Mouse (Mus musculus) neural tube, embryonic 14.5 days (tissue): ENCODE data around the gene Cyren. TPM values are rescaled to one million over a fixed set of nuclear protein-coding genes. Genes with fewer than 3 reads are reported as not detected.

Source experiments
- ATAC-seq: fragments of 200-750 bp; cut with Nextera tagmentation; 2 replicates; pipeline ENCODE4 v1.8.0; 2017; ENCODE audit warnings: low read depth, mild to moderate bottlenecking, moderate TSS enrichment, moderate library complexity
- H3K27ac ChIP-seq: fragments of 300-500 bp; sonication (generic); 2 replicates; pipeline ENCODE4 v1.5.1; 2014; ENCODE audit warnings: low read depth, mild to moderate bottlenecking, control low read depth, low read length, moderate library complexity, mixed read lengths
- H3K27me3 ChIP-seq: fragments of 300-500 bp; sonication (generic); 2 replicates; pipeline ENCODE4 v1.6.1; 2014; ENCODE audit warnings: low read length; ENCODE audit not compliant: control insufficient read depth, insufficient read depth
- H3K36me3 ChIP-seq: fragments of 300-500 bp; sonication (generic); 2 replicates; pipeline ENCODE4 v1.6.1; 2014; ENCODE audit warnings: low read length, mixed read lengths; ENCODE audit not compliant: control insufficient read depth, insufficient read depth
- H3K4me1 ChIP-seq: fragments of 300-500 bp; sonication (generic); 2 replicates; pipeline ENCODE4 v1.6.1; 2014; ENCODE audit warnings: low read length; ENCODE audit not compliant: control insufficient read depth, insufficient read depth
- H3K4me2 ChIP-seq: fragments of 300-500 bp; sonication (generic); 2 replicates; pipeline ENCODE4 v1.6.1; 2014; ENCODE audit warnings: mild to moderate bottlenecking, low read depth, low read length, control low read depth
- H3K4me3 ChIP-seq: fragments of 300-500 bp; sonication (generic); 2 replicates; pipeline ENCODE4 v1.5.1; 2014; ENCODE audit warnings: low read depth, low read length, control low read depth, mixed read lengths
- H3K9ac ChIP-seq: fragments of 300-500 bp; sonication (generic); replicated peaks from 2 replicates; pipeline ENCODE4 v1.6.1; 2014; ENCODE audit warnings: low read depth, mild to moderate bottlenecking, control low read depth, low read length, mixed read lengths
- H3K9me3 ChIP-seq: fragments of 300-500 bp; sonication (generic); 2 replicates; pipeline ENCODE4 v1.6.1; 2016; ENCODE audit warnings: low read length; ENCODE audit not compliant: control insufficient read depth
- WGBS: fragments of 180-500 bp; shearing (Covaris S2); extraction: QIAGEN DNeasy Blood & Tissue Kit; methylation state at CpG from one replicate; pipeline ENCODE4 v1.1.7; 2014; 5-methylcytosine and 5-hydroxymethylcytosine counted together
- polyA plus RNA-seq: library from polyadenylated mRNA; unstranded; fragments of >200 nt; fragmentation: Nextera tagmentation; extraction: Ambion mirVana; gene quantifications from 2 replicates; pipeline ENCODE4 v1.2.1, GENCODE M21; 2014

Cyren gene
- polyA plus RNA-seq, 1 experiment from 2014 or later: 6.0 TPM

DNA sequence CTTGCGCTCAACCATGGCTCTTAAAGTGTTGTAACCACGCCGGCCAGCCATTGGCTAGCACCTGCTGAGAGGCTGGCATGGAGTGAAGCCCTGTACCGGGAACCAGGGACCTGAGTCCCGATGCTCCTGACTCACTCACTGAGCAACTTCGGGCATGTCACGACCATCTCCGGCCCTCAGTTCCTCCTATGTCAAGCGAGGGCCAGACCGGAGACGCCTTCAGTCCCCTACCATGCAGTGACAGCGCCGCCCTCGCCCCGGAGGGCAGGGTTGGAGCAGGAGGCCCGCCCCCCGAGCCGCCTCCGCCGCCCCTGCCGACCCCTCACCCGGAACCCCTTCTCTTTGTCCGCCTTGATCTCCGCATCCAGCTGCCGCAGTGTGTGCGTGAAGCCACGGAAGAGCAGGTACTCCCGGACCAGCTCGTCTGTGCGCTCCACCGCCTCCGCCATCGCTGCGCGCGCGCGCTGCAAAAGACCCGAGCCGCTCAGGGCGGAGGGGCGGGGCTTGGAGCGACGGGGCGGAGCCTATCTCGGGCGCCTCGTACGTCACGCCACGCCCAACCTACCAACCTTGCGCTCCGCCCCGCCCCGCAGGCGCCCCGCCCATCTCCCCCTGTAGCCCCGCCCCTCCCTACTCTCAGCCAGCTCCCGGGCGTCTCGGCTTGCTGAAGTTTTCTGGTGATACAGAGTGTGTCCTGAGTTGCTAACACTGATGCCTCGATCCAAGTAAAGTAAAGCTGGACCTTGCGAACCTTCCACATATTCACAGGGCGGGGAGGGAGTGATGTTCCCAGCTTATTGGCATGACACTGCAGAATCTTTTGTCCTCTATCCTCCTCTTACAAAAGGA is 32.7 kb upstream of the Cyren start, which contains the start of gene Wdr91:
Gene Wdr91, minus strand, starts transcription at position 506 of the 849 bp plus-strand sequence.
- Histone ChIP-seq H3K36me3 (peaks cover 5% of the 10 kb centered on the region), H3K4me3 (peak within 1 kb of the TSS; percentile 72), H3K9ac (peak within 1 kb of the TSS; percentile 70), H3K9me3 (no peaks in the 10 kb centered on the region), H3K27me3 (no peaks in the 10 kb centered on the region), H3K4me1 (peaks cover 8% of the 10 kb centered on the region), H3K27ac (peak within 1 kb of the TSS; percentile 86), H3K4me2 (peak within 1 kb of the TSS; percentile 75)
- peak; percentile 91 for ATAC-seq
- under 1% methylated on average over 57 of the region's 64 CpGs for WGBS

DNA sequence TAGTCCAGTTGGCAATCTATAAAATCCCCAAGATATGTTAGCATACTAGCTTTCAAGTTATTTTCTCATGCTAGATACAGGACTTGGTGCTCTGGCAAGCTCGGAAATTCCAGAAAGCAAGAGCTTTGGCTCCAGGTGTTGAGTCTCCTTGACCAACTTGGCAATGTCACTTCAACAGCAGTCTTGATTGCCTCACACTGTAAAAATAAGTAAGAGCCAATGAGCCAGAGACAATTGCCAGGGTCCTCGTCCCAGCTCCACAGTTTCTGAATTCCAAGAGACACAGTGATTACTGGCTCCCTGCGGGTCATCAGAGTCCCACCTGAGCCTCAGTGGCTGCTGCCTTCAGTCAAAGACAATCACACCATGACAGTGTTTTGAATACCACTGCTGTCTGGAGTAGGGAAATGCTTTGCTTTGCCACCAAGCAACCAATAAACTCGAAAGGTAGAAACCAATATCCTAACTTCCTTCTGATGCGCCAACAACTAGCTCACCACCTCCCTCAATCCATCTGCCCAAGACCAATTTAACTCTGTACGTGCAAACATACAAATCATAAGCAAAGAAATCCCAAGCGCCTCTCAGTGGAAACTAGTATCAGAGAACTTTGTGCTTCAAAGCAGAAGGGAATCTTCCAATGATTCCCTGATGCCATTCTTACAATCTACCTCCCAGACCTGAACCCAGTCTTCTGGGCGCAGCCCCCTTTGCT is 31.9 kb upstream of the Cyren start:
- Histone ChIP-seq H3K27me3 (no peaks in the 10 kb centered on the region), H3K4me3 (peak overlapping the region; percentile 72), H3K4me2 (peak overlapping the region; percentile 75), H3K36me3 (peaks cover 10% of the 10 kb centered on the region), H3K27ac (peak overlapping the region; percentile 86), H3K9me3 (no peaks in the 10 kb centered on the region), H3K4me1 (peaks cover 8% of the 10 kb centered on the region), H3K9ac (peak overlapping the region; percentile 70)
- no peak for ATAC-seq
- 42% methylated on average over 8 of the region's 8 CpGs for WGBS

DNA sequence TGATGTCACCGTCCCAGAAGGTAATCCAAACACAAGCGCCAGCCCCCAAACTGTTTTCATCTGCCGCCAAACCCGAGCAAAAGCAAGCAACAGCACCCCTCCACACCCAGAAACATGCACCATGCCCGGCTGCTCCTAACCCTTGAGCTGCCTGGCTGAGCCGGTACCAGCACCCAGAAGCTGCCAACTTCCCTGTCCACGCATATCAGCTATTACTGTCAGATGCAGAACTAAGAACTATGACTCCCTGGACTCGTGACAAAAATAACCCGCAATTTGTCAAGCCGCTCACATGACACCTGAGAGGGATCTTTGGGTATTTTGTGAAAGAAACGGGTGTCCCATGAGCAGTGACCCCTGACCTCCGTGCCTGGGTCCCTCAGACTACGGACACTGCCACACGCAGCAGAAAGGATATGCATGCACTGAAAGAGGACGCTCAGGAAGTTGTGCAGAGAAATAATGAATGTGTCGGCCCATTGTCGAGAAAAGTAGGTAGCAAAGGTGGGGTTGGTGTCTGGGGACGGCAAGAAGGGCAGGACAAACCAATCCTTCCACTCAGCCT is 29.9 kb upstream of the Cyren start:
- no peak overlapping the region for H3K4me3 ChIP-seq
- no peaks in the 10 kb centered on the region for H3K27me3 ChIP-seq
- peaks cover 8% of the 10 kb centered on the region for H3K4me1 ChIP-seq
- ATAC-seq: no peak
- no peaks in the 10 kb centered on the region for H3K9me3 ChIP-seq
- no peak overlapping the region for H3K4me2 ChIP-seq
- peaks cover 10% of the 10 kb centered on the region for H3K36me3 ChIP-seq
- H3K27ac ChIP-seq: no peak overlapping the region
- 92% methylated on average over 18 of the region's 18 CpGs for WGBS
- no peak overlapping the region for H3K9ac ChIP-seq

DNA sequence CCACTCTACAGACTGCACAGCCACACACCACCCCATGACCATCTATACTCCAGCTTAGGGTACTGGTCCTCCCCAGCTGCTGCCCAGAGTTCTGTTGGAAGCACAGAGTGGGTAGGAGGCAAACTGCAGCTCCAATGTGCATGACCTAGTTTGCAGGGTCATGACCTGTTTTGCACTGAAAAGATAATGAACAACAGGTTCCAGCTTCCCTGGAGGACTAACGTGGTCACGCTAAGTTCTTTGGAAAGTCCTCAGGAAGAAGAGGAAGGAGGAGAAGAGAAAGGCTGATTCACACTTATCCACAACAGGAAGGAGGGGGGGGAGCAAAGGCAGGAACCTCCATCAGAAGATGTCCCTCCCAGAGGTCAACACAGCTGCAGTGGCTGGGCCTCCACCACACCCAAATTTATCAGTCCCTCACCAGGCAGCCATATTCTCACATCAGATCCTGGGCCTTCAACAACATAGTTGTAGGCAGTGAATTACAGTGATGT is 29.3 kb upstream of the Cyren start:
- WGBS: 76% methylated on average over 2 of the region's 2 CpGs
- peaks cover 10% of the 10 kb centered on the region for H3K36me3 ChIP-seq
- H3K27me3 ChIP-seq: no peaks in the 10 kb centered on the region
- H3K9ac ChIP-seq: no peak overlapping the region
- no peak overlapping the region for H3K4me2 ChIP-seq
- no peak for ATAC-seq
- H3K4me3 ChIP-seq: no peak overlapping the region
- no peaks in the 10 kb centered on the region for H3K9me3 ChIP-seq
- peaks cover 8% of the 10 kb centered on the region for H3K4me1 ChIP-seq
- H3K27ac ChIP-seq: no peak overlapping the region

DNA sequence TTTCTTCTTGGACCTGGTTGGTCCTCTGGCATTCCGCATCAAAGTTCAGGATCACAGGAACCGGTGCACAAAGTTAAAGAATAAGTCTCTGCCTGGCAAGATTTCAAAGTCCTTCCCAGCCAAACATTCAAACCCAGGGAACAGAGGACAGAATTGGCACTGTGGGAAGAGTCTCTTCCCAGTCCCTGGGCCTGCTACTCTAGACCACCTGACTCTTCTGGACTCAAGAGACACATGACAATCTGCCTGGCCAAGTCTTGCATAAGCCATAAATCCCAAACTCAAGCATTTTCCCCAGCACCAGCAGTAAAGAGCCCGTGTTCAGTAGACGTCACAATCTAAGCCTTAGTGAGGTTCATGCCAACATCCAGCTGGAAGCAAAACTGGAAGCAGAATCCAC is 28.8 kb upstream of the Cyren start:
- H3K27me3 ChIP-seq: no peaks in the 10 kb centered on the region
- H3K27ac ChIP-seq: no peak overlapping the region
- no peak overlapping the region for H3K4me2 ChIP-seq
- H3K9ac ChIP-seq: no peak overlapping the region
- H3K36me3 ChIP-seq: peaks cover 10% of the 10 kb centered on the region
- WGBS: 88% methylated on average over 4 of the region's 4 CpGs
- no peak for ATAC-seq
- H3K4me3 ChIP-seq: no peak overlapping the region
- no peaks in the 10 kb centered on the region for H3K9me3 ChIP-seq
- peaks cover 8% of the 10 kb centered on the region for H3K4me1 ChIP-seq

DNA sequence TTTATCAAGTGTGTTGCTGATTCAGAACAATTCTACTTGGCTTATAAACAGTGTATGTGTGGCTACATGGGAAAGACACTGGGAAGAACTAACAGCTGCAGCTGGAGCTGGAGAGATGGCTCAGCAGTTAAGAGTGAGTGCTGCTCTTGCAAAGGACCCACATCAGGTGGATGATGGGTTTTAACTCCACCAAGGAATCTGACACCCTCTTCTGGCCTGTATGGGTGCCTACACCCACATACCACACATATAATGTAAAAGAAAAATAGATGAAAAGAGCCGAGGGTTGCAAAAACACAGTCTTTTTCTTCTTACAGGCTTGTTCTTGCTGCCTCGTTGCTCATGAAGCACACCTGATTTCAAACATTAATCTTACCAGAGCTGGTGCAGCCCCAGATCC is 28.3 kb upstream of the Cyren start:
- 88% methylated on average over 2 of the region's 2 CpGs for WGBS
- peaks cover 14% of the 10 kb centered on the region for H3K36me3 ChIP-seq
- no peak overlapping the region for H3K27ac ChIP-seq
- H3K27me3 ChIP-seq: no peaks in the 10 kb centered on the region
- H3K4me3 ChIP-seq: no peak overlapping the region
- H3K9ac ChIP-seq: no peak overlapping the region
- no peaks in the 10 kb centered on the region for H3K9me3 ChIP-seq
- no peak overlapping the region for H3K4me2 ChIP-seq
- peaks cover 8% of the 10 kb centered on the region for H3K4me1 ChIP-seq
- no peak for ATAC-seq

DNA sequence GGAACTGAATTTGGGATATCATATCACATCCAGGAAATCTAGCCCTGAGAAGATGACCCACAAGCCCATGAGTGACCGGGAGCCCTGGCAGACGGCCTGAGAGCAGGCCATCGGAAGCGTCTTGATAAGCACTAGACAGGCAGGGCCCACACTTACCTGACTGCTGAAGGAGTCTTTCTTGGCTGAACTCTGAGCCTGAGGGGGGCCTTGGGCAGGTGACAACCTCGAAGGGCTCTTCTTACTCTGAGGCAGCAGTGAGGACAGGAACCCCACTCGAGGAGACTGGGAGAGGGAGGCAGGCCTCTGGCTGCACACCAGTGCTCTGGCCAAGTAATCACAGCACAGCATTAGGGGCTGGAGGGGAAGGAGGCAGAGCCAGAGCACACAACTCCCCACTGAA is 26.5 kb upstream of the Cyren start:
- WGBS: 93% methylated on average over 6 of the region's 6 CpGs
- H3K4me3 ChIP-seq: no peak overlapping the region
- H3K4me1 ChIP-seq: peaks cover 2% of the 10 kb centered on the region; the same call in 1 of the 2 replicates

DNA sequence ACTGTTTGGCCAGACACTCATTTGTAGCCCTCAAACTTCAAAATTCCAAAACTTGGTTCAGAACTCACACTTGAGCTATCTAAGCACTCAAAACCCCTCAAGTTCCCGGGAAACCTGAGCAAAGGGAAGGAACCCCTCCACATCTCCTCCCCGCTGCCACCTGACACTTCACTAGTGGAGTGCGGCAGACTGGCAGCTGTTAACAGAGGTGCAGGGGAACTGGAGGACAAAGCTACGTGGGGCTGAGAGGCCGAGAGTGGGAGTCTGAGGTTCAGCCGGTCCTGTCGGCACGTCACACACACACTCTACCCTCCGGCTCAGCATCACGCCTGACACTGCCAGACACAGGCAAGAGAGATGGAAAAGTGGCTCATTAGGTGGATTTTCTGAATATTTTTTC is 26.0 kb upstream of the Cyren start:
- Histone ChIP-seq H3K36me3 (peaks cover 15% of the 10 kb centered on the region), H3K27ac (no peak overlapping the region), H3K4me2 (no peak overlapping the region), H3K9me3 (no peaks in the 10 kb centered on the region), H3K4me1 (no peaks in the 10 kb centered on the region), H3K4me3 (no peak overlapping the region), H3K27me3 (no peaks in the 10 kb centered on the region), H3K9ac (no peak overlapping the region)
- no peak for ATAC-seq
- 92% methylated on average over 10 of the region's 10 CpGs for WGBS

More for the DNA sequence above, 26.5 kb upstream of the Cyren start:
- Histone ChIP-seq H3K27ac (no peak overlapping the region), H3K27me3 (no peaks in the 10 kb centered on the region), H3K9me3 (no peaks in the 10 kb centered on the region), H3K36me3 (peaks cover 15% of the 10 kb centered on the region), H3K4me2 (no peak overlapping the region), H3K9ac (no peak overlapping the region)
- ATAC-seq: no peak
